Mouse (Mus musculus) thymus, adult 2 months (tissue): ENCODE data around the gene Rapgefl1.

Experiments used
- CTCF ChIP-seq: fragments of 200-500 bp; IDR thresholded peaks from 2 replicates; pipeline ENCODE4 v1.5.1; 2012; ENCODE audit warnings: mild to moderate bottlenecking, control low read depth, low read length, moderate library complexity, borderline replicate concordance; ENCODE audit not compliant: control insufficient read depth, poor library complexity, insufficient read depth; ENCODE audit errors: extremely low read depth
- POLR2A ChIP-seq: fragments of 200-500 bp; IDR thresholded peaks from 2 replicates; pipeline ENCODE4 v1.6.1; 2012; ENCODE audit warnings: mild to moderate bottlenecking, low read length, control low read depth, moderate library complexity; ENCODE audit not compliant: control insufficient read depth, poor library complexity, insufficient read depth; ENCODE audit errors: extremely low read depth

GRCm38 (mm10) chr11:98838512-98838911, 1.9 kb downstream of the Rapgefl1 start:
- TF ChIP-seq POLR2A (no peak), CTCF (no peak)
